Mouse (Mus musculus) cortical plate, adult 2 months (tissue): ENCODE measurements around the gene Flt1.

Source experiments
- CTCF ChIP-seq: fragments of 200-500 bp; IDR thresholded peaks from 2 replicates; pipeline ENCODE4 v1.5.1; 2011; ENCODE audit warnings: mild to moderate bottlenecking, control low read depth, low read length; ENCODE audit not compliant: insufficient read depth; ENCODE audit errors: extremely low read depth
- POLR2A ChIP-seq: fragments of 200-500 bp; IDR thresholded peaks from 2 replicates; pipeline ENCODE4 v1.6.1; 2011; ENCODE audit warnings: mild to moderate bottlenecking, low read length, control low read depth; ENCODE audit not compliant: insufficient read depth; ENCODE audit errors: extremely low read depth

GRCm38 (mm10) chr5:147681224-147681623, 44.6 kb downstream of the Flt1 start:
- TF ChIP-seq CTCF = no peak
- no peak for TF ChIP-seq POLR2A
